Mouse (Mus musculus): ENCODE data around the gene Cd274. TPM values are rescaled to one million over a fixed set of nuclear protein-coding genes. Genes with fewer than 3 reads are reported as not detected.
A peak's percentile ranks its signal among the peaks of the same experiment; 100 is the strongest.

Cd274 gene
- polyA plus RNA-seq (2014; fragmentation: Nextera tagmentation; extraction: Ambion mirVana): 0.46 and 0.74 TPM in 2 replicates

DNA sequence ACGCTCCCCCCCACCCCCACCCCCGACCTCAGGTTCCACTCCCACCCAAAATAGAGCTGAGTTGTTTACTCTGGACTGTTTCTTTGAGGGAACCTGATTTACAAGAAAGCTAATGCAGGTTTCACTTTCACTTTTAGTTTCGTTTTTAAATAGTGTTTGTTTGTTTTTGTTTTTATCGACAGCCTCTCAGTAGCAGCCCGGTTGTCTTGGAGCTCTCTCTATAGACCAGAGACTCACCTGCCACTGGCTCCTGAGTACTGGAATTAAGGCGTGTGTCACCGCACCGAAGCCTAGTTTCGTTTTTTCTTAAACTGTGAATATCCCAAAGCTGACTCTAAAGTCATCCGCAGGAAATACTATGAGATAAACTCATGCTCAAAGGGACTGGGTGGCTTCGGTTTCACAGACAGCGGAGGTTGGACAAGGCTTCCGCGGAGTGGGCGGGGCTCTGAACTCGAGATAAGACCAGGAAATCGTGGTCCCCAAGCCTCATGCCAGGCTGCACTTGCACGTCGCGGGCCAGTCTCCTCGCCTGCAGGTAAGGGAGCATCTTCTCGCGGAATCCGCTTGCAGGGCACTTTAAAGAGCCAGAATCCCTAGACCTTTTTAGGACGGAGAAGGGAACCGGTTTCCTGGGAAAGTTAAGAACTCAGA is at the start of gene Cd274, which contains the start of gene Plgrkt:
Gene Cd274 (plus strand): TSS at position 487 of the 654 bp plus-strand sequence.
Gene Plgrkt (minus strand): TSS at position 422 of the 654 bp plus-strand sequence.
- WGBS: 3% methylated on average over 26 of the region's 26 CpGs

DNA sequence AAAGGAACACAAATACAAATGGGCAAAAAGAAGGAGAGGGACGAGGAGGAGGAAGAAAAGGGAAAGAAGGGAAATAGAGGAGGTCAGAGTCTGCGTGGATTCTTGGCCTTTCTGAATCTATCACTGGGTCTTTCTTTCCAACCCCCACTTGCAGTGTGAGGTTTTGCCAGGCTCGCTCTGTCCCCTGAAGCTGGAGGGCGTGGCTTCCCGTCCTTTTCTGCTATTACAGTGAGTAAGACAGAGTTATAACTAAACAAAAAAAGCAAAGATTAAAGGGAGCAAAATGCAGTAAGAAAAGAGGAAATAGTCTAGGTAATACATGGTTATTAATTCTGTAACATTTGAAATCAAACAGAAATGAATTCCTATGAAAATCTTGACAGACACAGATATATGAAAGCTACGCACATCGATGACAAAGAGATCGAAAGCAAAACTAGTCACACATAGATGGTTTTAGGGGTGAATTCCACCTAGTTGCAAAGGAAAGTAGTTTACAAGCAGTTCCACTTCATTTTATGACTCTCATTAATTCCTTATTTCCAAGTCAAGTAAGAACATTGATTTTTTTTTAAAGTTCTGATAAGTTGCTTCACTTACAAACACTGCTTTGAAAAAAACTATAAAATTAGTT is 43.7 kb upstream of the Cd274 start:
- ATAC-seq: no peak
- no peak for DNase-seq (ENCODE audit: low spot score)
- Histone ChIP-seq H3K4me1 (ENCODE audit: control insufficient read depth, insufficient read depth, low read length) (no peaks in the 10 kb centered on the region), H3K4me2 (ENCODE audit: low read length) (no peak overlapping the region), H3K27ac (ENCODE audit: low read depth, low read length) (no peak overlapping the region), H3K27me3 (replicated peaks; ENCODE audit: control insufficient read depth, insufficient read depth, low read length) (no peaks in the 10 kb centered on the region), H3K9ac (ENCODE audit: low read length) (no peak overlapping the region), H3K9me3 (replicated peaks; ENCODE audit: control insufficient read depth, low read length) (no peaks in the 10 kb centered on the region), H3K4me3 (ENCODE audit: low read depth, low read length) (no peak overlapping the region), H3K36me3 (ENCODE audit: control insufficient read depth, insufficient read depth, low read length) (no peaks in the 10 kb centered on the region)
- 76% methylated on average over 8 of the region's 8 CpGs for WGBS

More for the DNA sequence above, at the start of gene Cd274, which contains the start of gene Plgrkt:
- DNase-seq (ENCODE audit: low spot score): peak; percentile 63
- Histone ChIP-seq H3K4me2 (ENCODE audit: low read length) (peak within 1 kb of the TSS; percentile 65), H3K36me3 (ENCODE audit: control insufficient read depth, insufficient read depth, low read length) (no peaks in the 10 kb centered on the region), H3K9ac (ENCODE audit: low read length) (peak within 1 kb of the TSS; percentile 52), H3K27ac (ENCODE audit: low read depth, low read length) (no peak within 1 kb of the TSS), H3K4me3 (ENCODE audit: low read depth, low read length) (peak within 1 kb of the TSS; percentile 34), H3K27me3 (replicated peaks; ENCODE audit: control insufficient read depth, insufficient read depth, low read length) (no peaks in the 10 kb centered on the region), H3K9me3 (replicated peaks; ENCODE audit: control insufficient read depth, low read length) (no peaks in the 10 kb centered on the region), H3K4me1 (ENCODE audit: control insufficient read depth, insufficient read depth, low read length) (peaks cover 6% of the 10 kb centered on the region)
- ATAC-seq: peak; percentile 44; the same call in 1 of the 2 replicates

DNA sequence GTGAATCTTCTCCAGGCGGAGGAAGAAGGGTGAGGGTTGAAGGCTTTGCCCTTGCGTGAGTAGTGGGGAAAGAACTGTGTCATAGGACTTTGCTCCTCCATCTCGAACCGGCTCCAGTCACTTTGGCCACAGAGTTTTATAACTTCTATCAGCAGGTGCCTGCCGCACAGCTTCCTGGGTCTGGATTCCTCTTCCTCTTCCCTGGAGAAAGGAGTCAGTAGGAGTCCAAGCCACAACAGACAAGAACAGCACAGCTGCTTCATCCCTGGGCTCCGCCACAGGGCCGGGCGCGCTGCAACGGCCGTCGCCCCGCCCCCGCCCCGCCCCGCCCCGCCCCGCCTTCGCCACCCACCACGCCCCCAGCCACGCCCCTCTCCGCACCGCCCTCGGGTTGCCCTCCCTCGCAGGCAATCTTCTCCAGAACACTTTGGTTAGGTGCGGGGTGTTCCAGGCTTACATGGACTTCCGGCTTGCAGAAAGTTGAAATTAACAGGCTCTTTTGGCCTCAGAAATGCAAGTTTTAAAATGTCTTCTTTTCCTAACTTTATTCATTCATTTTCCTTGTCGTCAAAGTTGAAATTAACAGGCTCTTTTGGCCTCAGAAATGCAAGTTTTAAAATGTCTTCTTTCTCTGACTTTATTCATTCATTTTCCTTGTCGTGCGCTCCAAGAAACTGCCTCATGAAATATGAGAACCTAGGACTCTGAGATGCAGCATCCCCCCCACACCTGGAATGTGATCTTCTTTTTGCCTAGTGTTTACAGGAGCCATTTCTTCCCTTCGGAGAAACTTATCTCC is 42.0 kb upstream of the Cd274 start, which contains the start of gene Insl6:
Gene Insl6 (minus strand): TSS at position 304 of the 799 bp plus-strand sequence.
- peak; percentile 92 for ATAC-seq
- H3K27me3 ChIP-seq (replicated peaks; ENCODE audit: control insufficient read depth, insufficient read depth, low read length): no peaks in the 10 kb centered on the region
- 5% methylated on average over 31 of the region's 31 CpGs for WGBS
- peak within 1 kb of the TSS; percentile 22 for H3K4me3 ChIP-seq (ENCODE audit: low read depth, low read length)
- H3K9ac ChIP-seq (ENCODE audit: low read length): no peak within 1 kb of the TSS; the same call in 1 of the 2 replicates
- H3K4me1 ChIP-seq (ENCODE audit: control insufficient read depth, insufficient read depth, low read length): no peaks in the 10 kb centered on the region
- H3K27ac ChIP-seq (ENCODE audit: low read depth, low read length): no peak within 1 kb of the TSS
- H3K9me3 ChIP-seq (replicated peaks; ENCODE audit: control insufficient read depth, low read length): no peaks in the 10 kb centered on the region
- H3K4me2 ChIP-seq (ENCODE audit: low read length): peak within 1 kb of the TSS; percentile 52
- H3K36me3 ChIP-seq (ENCODE audit: control insufficient read depth, insufficient read depth, low read length): no peaks in the 10 kb centered on the region
- DNase-seq (ENCODE audit: low spot score): peak; percentile 53

DNA sequence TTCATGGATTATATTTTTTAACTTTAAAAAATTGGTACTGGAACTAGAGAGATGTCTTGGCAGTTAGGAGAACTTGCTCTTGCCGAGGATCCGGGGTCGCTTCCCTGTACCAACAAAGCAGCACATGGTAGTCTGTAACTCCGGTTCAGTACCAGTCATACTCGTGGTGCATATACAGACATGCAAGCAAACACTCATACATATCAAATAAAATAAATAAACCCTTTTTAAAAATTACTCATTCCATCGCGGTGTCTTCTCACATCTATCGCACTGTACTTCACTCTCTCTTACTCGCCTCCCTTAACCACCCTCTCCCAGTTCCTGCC is 41.4 kb upstream of the Cd274 start:
- H3K4me2 ChIP-seq (ENCODE audit: low read length): peak overlapping the region; percentile 52; the same call in 1 of the 2 replicates

DNA sequence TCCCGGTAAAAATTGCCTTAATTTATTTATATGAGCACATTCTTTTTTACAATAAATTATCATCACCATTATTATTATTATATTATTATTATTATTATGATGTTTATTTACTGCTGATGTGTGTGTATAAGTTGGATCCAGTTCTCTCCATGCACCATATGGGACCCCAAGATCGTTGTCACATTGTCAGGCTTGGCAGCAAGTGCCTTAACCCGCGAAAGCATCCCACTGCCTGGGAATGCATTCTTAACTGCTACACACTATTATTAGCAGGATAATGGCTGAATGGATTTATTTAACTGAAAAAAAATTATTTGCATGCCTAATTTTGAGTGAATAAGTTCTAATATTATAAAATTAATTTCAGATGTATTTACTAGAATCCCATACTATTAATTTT is 40.9 kb upstream of the Cd274 start:
- DNase-seq (ENCODE audit: low spot score) (peak; percentile 33), ATAC-seq (no peak)
- H3K27ac ChIP-seq (ENCODE audit: low read depth, low read length): no peak overlapping the region
- H3K36me3 ChIP-seq (ENCODE audit: control insufficient read depth, insufficient read depth, low read length): no peaks in the 10 kb centered on the region
- no peak overlapping the region for H3K4me3 ChIP-seq (ENCODE audit: low read depth, low read length)
- H3K9me3 ChIP-seq (replicated peaks; ENCODE audit: control insufficient read depth, low read length): no peaks in the 10 kb centered on the region
- H3K4me2 ChIP-seq (ENCODE audit: low read length): no peak overlapping the region
- no peaks in the 10 kb centered on the region for H3K27me3 ChIP-seq (replicated peaks; ENCODE audit: control insufficient read depth, insufficient read depth, low read length)
- no peaks in the 10 kb centered on the region for H3K4me1 ChIP-seq (ENCODE audit: control insufficient read depth, insufficient read depth, low read length)
- 76% methylated on average over 4 of the region's 4 CpGs for WGBS
- no peak overlapping the region for H3K9ac ChIP-seq (ENCODE audit: low read length)

More for the DNA sequence above, 41.4 kb upstream of the Cd274 start:
- Histone ChIP-seq H3K4me3 (ENCODE audit: low read depth, low read length) (no peak overlapping the region), H3K9ac (ENCODE audit: low read length) (no peak overlapping the region), H3K4me1 (ENCODE audit: control insufficient read depth, insufficient read depth, low read length) (no peaks in the 10 kb centered on the region), H3K27me3 (replicated peaks; ENCODE audit: control insufficient read depth, insufficient read depth, low read length) (no peaks in the 10 kb centered on the region), H3K9me3 (replicated peaks; ENCODE audit: control insufficient read depth, low read length) (no peaks in the 10 kb centered on the region), H3K27ac (ENCODE audit: low read depth, low read length) (no peak overlapping the region), H3K36me3 (ENCODE audit: control insufficient read depth, insufficient read depth, low read length) (no peaks in the 10 kb centered on the region)
- no peak for DNase-seq (ENCODE audit: low spot score)
- 73% methylated on average over 9 of the region's 9 CpGs for WGBS
- no peak for ATAC-seq

DNA sequence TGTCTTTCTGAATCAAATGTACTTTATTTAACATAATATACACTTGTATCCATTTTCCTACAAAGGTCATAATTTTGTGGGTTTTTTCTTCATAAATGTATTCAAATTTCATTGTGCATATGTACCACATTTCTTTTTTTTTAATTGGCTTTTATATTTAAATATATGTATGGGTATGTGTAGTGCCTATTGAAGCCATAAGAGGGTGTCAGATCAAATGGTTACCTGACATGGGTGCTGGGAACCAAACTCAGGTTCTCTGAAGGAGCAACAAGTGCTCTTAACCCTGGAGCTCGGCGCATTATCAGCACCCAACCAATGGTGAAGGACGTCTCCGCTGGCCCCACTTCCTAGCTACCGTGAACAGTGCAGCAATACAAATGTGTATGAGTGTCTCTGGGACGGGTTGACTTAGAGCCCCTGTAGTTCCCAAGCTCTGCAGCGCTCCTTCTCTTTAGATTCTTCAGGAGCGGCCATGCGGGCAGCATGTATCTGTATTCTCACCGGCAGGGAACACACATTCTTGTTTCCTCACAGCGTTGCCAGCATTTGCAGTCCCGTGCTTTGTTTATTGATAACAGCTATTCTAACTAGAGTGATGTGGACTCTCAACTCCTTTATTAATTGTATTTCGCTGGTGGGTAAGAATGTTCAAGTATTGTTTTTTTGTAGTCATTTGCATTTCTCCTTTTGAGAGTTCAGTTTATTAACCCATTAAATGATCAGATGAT is 40.3 kb upstream of the Cd274 start:
- Histone ChIP-seq H3K27ac (ENCODE audit: low read depth, low read length) (no peak overlapping the region), H3K9me3 (replicated peaks; ENCODE audit: control insufficient read depth, low read length) (no peaks in the 10 kb centered on the region), H3K9ac (ENCODE audit: low read length) (no peak overlapping the region), H3K27me3 (replicated peaks; ENCODE audit: control insufficient read depth, insufficient read depth, low read length) (no peaks in the 10 kb centered on the region), H3K4me3 (ENCODE audit: low read depth, low read length) (no peak overlapping the region), H3K36me3 (ENCODE audit: control insufficient read depth, insufficient read depth, low read length) (no peaks in the 10 kb centered on the region), H3K4me2 (ENCODE audit: low read length) (no peak overlapping the region), H3K4me1 (ENCODE audit: control insufficient read depth, insufficient read depth, low read length) (no peaks in the 10 kb centered on the region)
- 74% methylated on average over 13 of the region's 13 CpGs for WGBS
- DNase-seq (ENCODE audit: low spot score): no peak
- no peak for ATAC-seq

DNA sequence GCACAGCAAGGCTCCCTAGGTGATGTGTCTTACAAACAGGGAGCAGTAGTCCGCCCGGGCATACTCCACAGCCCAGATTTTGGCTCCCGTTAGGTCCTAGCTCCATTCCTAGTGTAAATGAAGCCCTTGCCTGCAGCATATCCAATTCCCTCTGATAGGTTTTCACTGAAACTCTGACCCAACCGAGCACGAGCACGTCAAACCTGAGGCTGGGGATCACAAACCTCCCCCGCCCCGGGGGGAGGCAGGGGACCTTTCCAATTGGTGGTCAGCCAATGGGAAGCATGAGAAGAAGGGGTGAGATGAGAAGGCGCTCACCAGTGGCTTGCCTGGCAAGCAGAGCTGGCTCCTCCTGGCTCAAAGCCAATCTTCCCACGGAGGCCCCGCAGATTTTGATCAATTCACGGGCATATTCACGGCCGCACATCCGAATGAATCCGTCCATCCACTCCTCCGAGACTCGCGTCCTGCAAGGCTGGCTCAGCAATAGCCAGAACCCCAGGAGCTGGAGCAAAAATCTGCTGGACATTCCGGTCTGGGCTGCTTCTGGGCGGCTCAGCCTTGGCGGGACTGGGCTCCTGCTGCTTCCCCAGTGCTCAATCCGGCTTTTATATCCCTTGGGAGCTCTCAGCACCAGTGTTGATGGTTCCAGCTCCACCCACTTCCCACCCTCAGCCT is 33.0 kb upstream of the Cd274 start, which contains the start of gene Rln1:
Gene Rln1 (minus strand): TSS at position 603 of the 678 bp plus-strand sequence.
- H3K9me3 ChIP-seq (replicated peaks; ENCODE audit: control insufficient read depth, low read length): no peaks in the 10 kb centered on the region
- 2% methylated on average over 23 of the region's 23 CpGs for WGBS
- H3K36me3 ChIP-seq (ENCODE audit: control insufficient read depth, insufficient read depth, low read length): no peaks in the 10 kb centered on the region
- peak within 1 kb of the TSS; percentile 42 for H3K4me3 ChIP-seq (ENCODE audit: low read depth, low read length)
- no peaks in the 10 kb centered on the region for H3K27me3 ChIP-seq (replicated peaks; ENCODE audit: control insufficient read depth, insufficient read depth, low read length)
- H3K27ac ChIP-seq (ENCODE audit: low read depth, low read length): no peak within 1 kb of the TSS
- H3K9ac ChIP-seq (ENCODE audit: low read length): peak within 1 kb of the TSS; percentile 66
- ATAC-seq (peak; percentile 77), DNase-seq (ENCODE audit: low spot score) (peak; percentile 66)
- peak within 1 kb of the TSS; percentile 70 for H3K4me2 ChIP-seq (ENCODE audit: low read length)
- H3K4me1 ChIP-seq (ENCODE audit: control insufficient read depth, insufficient read depth, low read length): peaks cover 3% of the 10 kb centered on the region; the same call in 1 of the 2 replicates

DNA sequence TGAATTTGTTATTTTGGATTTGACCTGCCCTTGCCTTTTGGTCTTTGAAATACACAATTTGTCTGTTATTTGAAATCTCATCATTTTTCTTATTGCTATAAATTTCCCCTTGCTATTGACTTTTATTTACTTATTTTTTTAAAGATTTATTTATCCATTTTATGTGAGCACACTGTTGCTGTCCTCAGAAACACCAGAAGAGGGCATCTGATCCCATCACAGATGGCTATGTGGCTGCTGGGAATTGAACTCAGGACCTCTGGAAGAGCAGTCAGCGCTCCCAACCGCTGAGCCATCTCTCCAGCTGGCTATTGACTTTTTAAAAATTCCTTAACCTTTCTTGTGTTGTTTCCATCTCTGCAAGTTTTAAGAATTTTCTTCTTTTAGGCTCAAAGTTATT is 30.6 kb upstream of the Cd274 start:
- H3K4me2 ChIP-seq (ENCODE audit: low read length): no peak overlapping the region
- no peaks in the 10 kb centered on the region for H3K36me3 ChIP-seq (ENCODE audit: control insufficient read depth, insufficient read depth, low read length)
- H3K4me1 ChIP-seq (ENCODE audit: control insufficient read depth, insufficient read depth, low read length): peaks cover 3% of the 10 kb centered on the region; the same call in 1 of the 2 replicates
- ATAC-seq (no peak), DNase-seq (ENCODE audit: low spot score) (no peak)
- H3K9ac ChIP-seq (ENCODE audit: low read length): no peak overlapping the region
- no peak overlapping the region for H3K27ac ChIP-seq (ENCODE audit: low read depth, low read length)
- WGBS: 88% methylated on average over 2 of the region's 2 CpGs
- no peak overlapping the region for H3K4me3 ChIP-seq (ENCODE audit: low read depth, low read length)
- no peaks in the 10 kb centered on the region for H3K27me3 ChIP-seq (replicated peaks; ENCODE audit: control insufficient read depth, insufficient read depth, low read length)
- no peaks in the 10 kb centered on the region for H3K9me3 ChIP-seq (replicated peaks; ENCODE audit: control insufficient read depth, low read length)

All from forebrain, embryonic 14.5 days (tissue).